Mouse (Mus musculus): ENCODE data around the gene Tbc1d17. TPM values are rescaled to one million over a fixed set of nuclear protein-coding genes. Genes with fewer than 3 reads are reported as not detected.

The Tbc1d17 gene
- polyA plus RNA-seq, 1 experiment from 2014 or later: 84.7 TPM

DNA sequence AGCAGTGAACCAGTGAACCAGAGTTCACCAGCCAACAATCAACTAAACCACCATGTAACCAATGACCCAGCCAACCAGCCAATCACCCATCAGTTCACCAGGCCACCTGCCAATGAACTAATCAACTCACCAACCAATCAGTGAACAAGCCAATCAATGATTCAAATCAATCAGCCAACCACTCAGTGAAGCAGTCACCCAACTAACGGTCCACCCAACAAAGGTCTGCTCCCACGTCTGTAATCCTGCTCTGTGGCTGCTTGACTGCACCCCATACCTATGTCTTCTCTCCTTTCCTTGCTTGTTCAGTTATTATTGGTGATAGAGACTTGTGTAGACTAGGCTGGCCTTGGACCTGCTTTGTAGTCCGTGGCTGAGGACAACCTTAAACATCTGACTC is 34.9 kb downstream of the Tbc1d17 start:
- H3K27me3 ChIP-seq: no peaks in the 10 kb centered on the region
- no peak overlapping the region for H3K27ac ChIP-seq
- 91% methylated on average over 3 of the region's 3 CpGs for WGBS
- H3K9ac ChIP-seq (replicated peaks): no peak overlapping the region
- peaks cover 26% of the 10 kb centered on the region for H3K4me1 ChIP-seq (replicated peaks)
- H3K9me3 ChIP-seq: no peaks in the 10 kb centered on the region
- no peak for ATAC-seq (ENCODE audit: insufficient number of reproducible peaks, insufficient read depth, low FRiP score, low TSS enrichment, low read depth)
- no peak overlapping the region for H3K4me2 ChIP-seq
- peaks cover 27% of the 10 kb centered on the region for H3K36me3 ChIP-seq
- H3K4me3 ChIP-seq (replicated peaks): no peak overlapping the region

DNA sequence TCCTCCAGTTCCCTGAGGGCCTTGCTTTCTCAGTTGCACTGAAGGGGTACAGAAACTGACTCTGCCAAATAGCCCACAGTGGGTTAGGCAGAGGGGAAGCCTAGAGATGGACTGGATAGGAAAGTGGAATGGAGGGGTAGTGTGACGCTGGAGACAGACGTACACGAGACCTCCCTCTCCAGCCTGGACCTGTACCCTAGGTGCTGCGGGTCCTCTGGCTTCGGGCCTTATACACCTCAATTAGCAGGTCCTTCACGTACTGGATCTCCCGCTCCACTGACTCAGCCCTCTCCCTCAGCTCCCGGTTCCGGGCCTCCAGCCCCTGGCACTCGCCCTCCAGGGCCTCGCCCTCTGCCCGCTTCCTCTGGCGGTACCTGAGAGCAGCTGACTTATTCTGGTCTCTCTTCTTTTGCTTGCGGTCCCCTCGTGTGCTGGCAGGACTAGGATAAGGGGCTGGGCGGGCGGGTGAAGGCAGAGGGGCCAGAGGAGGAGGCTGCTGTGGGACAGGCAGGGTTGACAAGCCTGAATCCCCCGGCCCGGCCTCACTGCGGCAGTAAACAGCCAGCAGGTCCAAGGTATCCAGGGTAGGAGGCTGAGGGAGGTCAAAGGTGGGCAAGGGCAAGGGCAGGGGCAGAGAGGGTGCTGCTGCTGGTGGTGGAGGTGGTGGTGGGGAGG is 36.1 kb downstream of the Tbc1d17 start:
- WGBS: 87% methylated on average over 20 of the region's 20 CpGs
- Histone ChIP-seq H3K27ac (no peak overlapping the region), H3K9ac (replicated peaks) (0 out of 2 replicates have a peak overlapping the region, but pooled peaks have one; percentile 24), H3K36me3 (peaks cover 21% of the 10 kb centered on the region), H3K27me3 (no peaks in the 10 kb centered on the region), H3K4me3 (replicated peaks) (no peak overlapping the region), H3K4me2 (no peak overlapping the region), H3K4me1 (replicated peaks) (peaks cover 14% of the 10 kb centered on the region), H3K9me3 (no peaks in the 10 kb centered on the region)
- no peak for ATAC-seq (ENCODE audit: insufficient number of reproducible peaks, insufficient read depth, low FRiP score, low TSS enrichment, low read depth)

DNA sequence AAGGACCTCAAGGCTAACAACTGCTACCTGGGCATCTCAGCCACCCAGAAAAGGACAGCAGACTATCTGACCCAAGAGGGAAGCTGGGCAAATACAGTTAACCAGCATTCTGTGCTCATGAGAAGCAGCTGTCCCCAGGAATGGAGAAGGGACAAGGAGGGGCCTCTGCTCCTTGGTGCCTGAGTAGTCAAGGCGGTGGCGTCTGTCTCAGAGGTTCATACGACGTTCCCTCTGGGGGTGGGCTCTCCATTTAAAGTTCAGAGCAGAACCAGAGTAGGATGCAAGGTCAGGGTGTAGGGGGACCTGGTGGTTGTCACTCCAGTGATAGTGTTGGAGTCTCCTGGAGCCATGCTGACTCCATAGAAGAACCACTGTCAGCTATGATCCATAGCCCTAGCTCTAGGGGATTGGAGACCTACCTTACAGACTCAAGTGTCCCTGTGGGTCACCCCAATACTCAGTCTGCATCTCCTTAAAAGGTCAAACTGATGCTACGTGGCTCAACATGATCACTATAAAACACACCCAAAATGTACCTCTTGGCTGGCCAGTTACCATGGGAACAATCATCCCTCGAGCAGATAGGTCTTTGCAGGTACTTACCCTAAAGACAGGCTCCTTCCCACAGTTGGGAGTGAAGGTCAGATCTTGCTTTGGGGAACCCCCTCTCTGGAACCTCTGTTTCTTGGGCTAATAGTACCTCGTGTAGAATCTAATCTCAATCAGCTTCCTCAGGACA is 37.9 kb downstream of the Tbc1d17 start:
- H3K36me3 ChIP-seq: peaks cover 21% of the 10 kb centered on the region
- 84% methylated on average over 7 of the region's 7 CpGs for WGBS
- H3K9ac ChIP-seq (replicated peaks): no peak overlapping the region
- peaks cover 8% of the 10 kb centered on the region for H3K4me1 ChIP-seq (replicated peaks)
- no peaks in the 10 kb centered on the region for H3K27me3 ChIP-seq
- no peaks in the 10 kb centered on the region for H3K9me3 ChIP-seq
- no peak overlapping the region for H3K4me3 ChIP-seq (replicated peaks)
- no peak overlapping the region for H3K4me2 ChIP-seq
- ATAC-seq (ENCODE audit: insufficient number of reproducible peaks, insufficient read depth, low FRiP score, low TSS enrichment, low read depth): no peak
- H3K27ac ChIP-seq: no peak overlapping the region

DNA sequence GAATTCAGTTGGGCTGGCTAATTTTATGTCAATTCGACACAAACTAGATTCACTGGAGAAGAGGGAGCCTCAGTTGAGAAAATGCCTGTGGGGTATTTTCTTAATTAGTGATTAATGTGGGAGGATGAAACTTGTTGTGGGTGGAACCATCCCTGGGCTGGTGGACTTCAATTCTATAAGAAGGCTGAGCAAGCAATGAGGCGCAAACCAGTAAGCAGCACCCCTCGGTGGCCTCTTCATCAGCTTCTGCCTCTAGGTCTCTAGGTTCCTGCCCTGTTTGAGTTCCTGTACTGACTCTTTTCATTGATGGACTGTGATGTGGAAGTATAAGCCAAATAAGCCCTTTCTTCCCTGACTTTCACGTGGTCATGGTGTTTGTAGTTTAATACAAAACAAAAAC is 38.5 kb downstream of the Tbc1d17 start:
- Histone ChIP-seq H3K4me3 (replicated peaks) (no peak overlapping the region), H3K36me3 (peaks cover 21% of the 10 kb centered on the region), H3K4me1 (replicated peaks) (peaks cover 8% of the 10 kb centered on the region), H3K4me2 (no peak overlapping the region), H3K9me3 (no peaks in the 10 kb centered on the region), H3K27ac (no peak overlapping the region), H3K9ac (replicated peaks) (no peak overlapping the region), H3K27me3 (peaks cover 3% of the 10 kb centered on the region; the same call in 1 of the 2 replicates)
- 85% methylated on average over 4 of the region's 4 CpGs for WGBS
- no peak for ATAC-seq (ENCODE audit: insufficient number of reproducible peaks, insufficient read depth, low FRiP score, low TSS enrichment, low read depth)

DNA sequence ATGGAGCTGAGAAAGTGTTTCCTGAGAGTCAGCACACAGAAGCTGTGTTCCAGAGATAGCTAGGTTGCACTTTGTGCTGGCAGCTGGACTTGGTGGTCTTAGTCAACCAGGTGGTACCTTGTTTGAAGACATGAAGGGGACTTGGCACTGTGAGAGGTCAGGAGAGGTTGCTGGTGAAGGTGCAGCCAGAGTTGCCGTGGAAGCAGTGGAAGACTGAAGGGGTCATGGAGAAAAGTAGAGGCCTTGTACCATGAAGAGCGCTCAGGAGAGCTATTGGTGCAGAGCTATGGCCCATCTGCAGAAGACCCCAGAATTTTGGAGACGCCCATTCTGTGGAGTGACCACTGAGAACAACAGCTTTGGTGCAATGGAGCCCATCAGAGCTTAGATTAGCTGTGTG is 39.4 kb downstream of the Tbc1d17 start:
- Histone ChIP-seq H3K4me1 (replicated peaks) (no peaks in the 10 kb centered on the region), H3K27ac (no peak overlapping the region), H3K4me2 (no peak overlapping the region), H3K36me3 (peaks cover 21% of the 10 kb centered on the region), H3K27me3 (peaks cover 9% of the 10 kb centered on the region), H3K4me3 (replicated peaks) (no peak overlapping the region), H3K9ac (replicated peaks) (no peak overlapping the region), H3K9me3 (no peaks in the 10 kb centered on the region)
- no peak for ATAC-seq (ENCODE audit: insufficient number of reproducible peaks, insufficient read depth, low FRiP score, low TSS enrichment, low read depth)
- 92% methylated on average over 3 of the region's 3 CpGs for WGBS

DNA sequence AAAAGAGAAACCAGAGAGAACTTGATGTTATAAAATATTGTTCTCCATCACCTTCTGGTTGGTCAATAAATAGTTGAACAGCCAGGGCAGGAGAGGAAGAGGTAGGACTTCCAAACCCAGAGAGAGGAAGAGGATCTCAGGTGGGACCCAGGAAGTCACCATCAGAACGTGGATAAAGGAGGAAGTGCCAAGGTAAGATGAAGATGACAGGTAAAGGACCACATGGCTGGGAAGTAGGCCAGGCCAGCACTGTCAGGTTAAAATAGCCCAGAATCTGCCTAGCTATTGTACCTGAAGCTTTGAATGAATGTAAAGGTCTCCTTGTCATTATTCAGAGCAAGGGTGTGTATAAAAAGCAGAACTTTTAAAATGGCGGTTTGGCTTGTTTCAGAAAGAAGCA is 40.0 kb downstream of the Tbc1d17 start:
- ATAC-seq (ENCODE audit: insufficient number of reproducible peaks, insufficient read depth, low FRiP score, low TSS enrichment, low read depth): no peak
- Histone ChIP-seq H3K9ac (replicated peaks) (no peak overlapping the region), H3K9me3 (no peaks in the 10 kb centered on the region), H3K4me1 (replicated peaks) (no peaks in the 10 kb centered on the region), H3K36me3 (peaks cover 21% of the 10 kb centered on the region), H3K4me3 (replicated peaks) (no peak overlapping the region), H3K4me2 (no peak overlapping the region), H3K27ac (no peak overlapping the region), H3K27me3 (peaks cover 9% of the 10 kb centered on the region)
- 83% methylated on average over 2 of the region's 2 CpGs for WGBS

DNA sequence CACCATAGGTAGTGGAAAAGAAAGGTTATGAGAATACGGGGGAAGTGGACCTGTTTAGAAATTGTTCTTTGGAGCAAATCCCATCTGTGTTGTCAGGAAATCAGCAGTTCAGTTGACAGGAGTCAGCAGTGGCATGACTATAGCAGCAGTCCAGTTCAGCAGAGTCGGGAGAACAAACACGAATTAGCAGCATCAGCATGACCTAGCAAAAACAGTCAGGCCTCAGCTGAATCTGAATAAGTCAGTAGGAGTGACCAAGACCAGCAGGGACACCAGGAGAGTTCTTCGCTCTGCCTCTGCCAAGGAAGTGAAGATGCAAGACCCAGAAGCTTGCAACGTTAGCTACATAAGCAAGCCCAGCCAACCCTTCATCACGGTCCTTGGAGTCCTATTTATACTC is 56.1 kb downstream of the Tbc1d17 start:
- Histone ChIP-seq H3K9ac (replicated peaks) (no peak overlapping the region), H3K4me2 (no peak overlapping the region), H3K4me1 (replicated peaks) (no peaks in the 10 kb centered on the region), H3K27me3 (peaks cover 4% of the 10 kb centered on the region; the same call in 1 of the 2 replicates), H3K27ac (no peak overlapping the region), H3K4me3 (replicated peaks) (no peak overlapping the region), H3K36me3 (no peaks in the 10 kb centered on the region), H3K9me3 (peaks cover 3% of the 10 kb centered on the region; the same call in 1 of the 2 replicates)
- no peak for ATAC-seq (ENCODE audit: insufficient number of reproducible peaks, insufficient read depth, low FRiP score, low TSS enrichment, low read depth)
- 76% methylated on average over 6 of the region's 6 CpGs for WGBS

DNA sequence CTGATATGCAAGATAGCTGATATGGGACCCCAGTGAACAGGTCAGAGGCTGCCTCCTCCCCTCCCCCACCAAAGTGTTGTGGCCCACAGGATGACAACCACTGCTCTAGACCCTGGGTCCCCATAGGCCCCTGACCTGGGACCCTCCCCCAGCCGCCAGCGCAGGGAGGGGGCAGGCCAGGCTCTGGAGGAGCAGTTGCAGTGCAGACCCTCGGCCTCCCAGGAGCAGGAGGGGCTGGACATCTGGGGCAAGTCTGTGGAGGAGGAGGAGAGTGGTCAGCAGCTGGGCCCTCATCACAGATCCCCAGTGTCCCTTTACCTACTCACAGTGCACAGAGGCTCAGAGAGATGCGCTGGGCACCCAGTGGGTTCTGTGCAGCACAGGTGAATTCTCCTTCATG is 58.8 kb downstream of the Tbc1d17 start:
- ATAC-seq (ENCODE audit: insufficient number of reproducible peaks, insufficient read depth, low FRiP score, low TSS enrichment, low read depth): no peak
- H3K9ac ChIP-seq (replicated peaks): no peak overlapping the region
- H3K27ac ChIP-seq: no peak overlapping the region
- peaks cover 8% of the 10 kb centered on the region; the same call in 1 of the 2 replicates for H3K27me3 ChIP-seq
- H3K4me2 ChIP-seq: no peak overlapping the region
- no peaks in the 10 kb centered on the region for H3K4me1 ChIP-seq (replicated peaks)
- H3K4me3 ChIP-seq (replicated peaks): no peak overlapping the region
- H3K36me3 ChIP-seq: no peaks in the 10 kb centered on the region
- H3K9me3 ChIP-seq: 0 out of 2 replicates have a peak, but pooled peaks cover 3% of the 10 kb centered on the region
- WGBS: 49% methylated on average over 4 of the region's 4 CpGs

DNA sequence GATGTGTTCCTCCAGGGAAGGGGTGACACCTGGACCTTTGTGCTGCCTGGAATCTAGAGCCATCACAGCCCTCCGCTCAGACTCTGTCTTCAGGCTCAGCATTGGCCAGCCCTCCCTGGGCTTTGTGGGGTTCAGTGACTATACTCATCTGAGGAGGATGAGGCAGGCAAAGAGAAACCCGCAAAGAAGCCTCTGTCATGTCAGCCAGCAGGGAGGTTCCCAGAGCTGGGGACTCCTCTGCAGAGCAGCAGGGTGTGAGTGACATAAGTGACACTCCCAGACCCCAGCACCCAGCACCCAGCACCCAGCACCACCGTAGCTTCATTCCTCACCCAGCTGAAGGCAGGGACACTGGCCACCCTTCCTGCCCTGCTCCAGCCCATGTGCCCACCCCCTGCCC is 59.3 kb downstream of the Tbc1d17 start:
- 69% methylated on average over 3 of the region's 3 CpGs for WGBS
- Histone ChIP-seq H3K27me3 (peaks cover 8% of the 10 kb centered on the region; the same call in 1 of the 2 replicates), H3K9me3 (0 out of 2 replicates have a peak, but pooled peaks cover 3% of the 10 kb centered on the region), H3K27ac (no peak overlapping the region), H3K4me2 (no peak overlapping the region), H3K4me1 (replicated peaks) (no peaks in the 10 kb centered on the region), H3K36me3 (no peaks in the 10 kb centered on the region), H3K9ac (replicated peaks) (no peak overlapping the region), H3K4me3 (replicated peaks) (no peak overlapping the region)
- ATAC-seq (ENCODE audit: insufficient number of reproducible peaks, insufficient read depth, low FRiP score, low TSS enrichment, low read depth): no peak

Measured in limb, embryonic 12.5 days (tissue).